In the genomic region with DNA sequence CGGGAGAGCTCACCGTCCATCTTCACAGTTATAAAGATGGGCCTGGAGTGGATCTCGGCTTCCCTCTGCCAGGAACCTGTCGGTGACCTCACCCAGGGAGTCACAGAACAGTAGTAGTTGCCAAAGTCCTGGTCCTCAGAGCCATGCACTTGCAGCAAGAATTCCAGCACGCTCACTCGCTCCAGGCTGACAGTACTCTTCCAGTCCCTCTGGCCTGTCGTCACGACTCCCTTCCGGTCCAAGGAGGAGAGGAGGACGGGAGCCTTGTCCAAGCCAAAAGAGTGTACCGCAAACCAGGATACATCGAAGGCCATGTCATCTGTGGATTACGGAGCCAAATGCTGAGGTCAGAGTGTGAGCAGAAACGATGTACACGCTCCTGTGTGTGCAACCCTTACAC, we compare ENCODE assay signal across 11 mouse cellular contexts. TPM values are rescaled to one million over a fixed set of nuclear protein-coding genes. Genes with fewer than 3 reads are reported as not detected.
A peak's percentile ranks its signal among the peaks of the same experiment; 100 is the strongest.
DNase-seq lines count a peak whose midpoint lies in the region; ATAC-seq and TF ChIP-seq lines count a peak whose summit lies in the region.
"Had no signal": no experiment of that assay in that cellular context is flagged by ENCODE, and none has a peak within 500 bp of the region (broad histone marks: within the 10 kb centered on the region; RNA-seq: fewer than 3 reads in every experiment).

No protein-coding gene starts in this region.

- 0 out of 2 replicates have a peak, but pooled peaks cover 4% of the 10 kb centered on the region for H3K4me1 ChIP-seq in stomach, embryonic 15.5 days
- H3K4me1 ChIP-seq in stomach, postnatal 0 days (replicated peaks; ENCODE audit: control insufficient read depth, insufficient read depth) = no peaks in the 10 kb centered on the region
- peaks cover 26% of the 10 kb centered on the region for H3K4me1 ChIP-seq in heart, embryonic 13.5 days

- no peak for TF ChIP-seq CTCF in stomach, postnatal 0 days (IDR thresholded peaks at IDR 0.05; ENCODE audit: low read depth)

- ATAC-seq in stomach, embryonic 15.5 days (ENCODE audit: insufficient read depth, low FRiP score, low read depth) = no peak
- no peak for ATAC-seq in stomach, postnatal 0 days (ENCODE audit: low FRiP score, low TSS enrichment)
- ATAC-seq in heart, embryonic 13.5 days (ENCODE audit: extremely low read depth, insufficient number of reproducible peaks, low FRiP score, low TSS enrichment) = no peak

- DNase-seq in adrenal gland, adult (ENCODE audit: inconsistent age in 2 of 2, low spot score in 1 of 2) = peak; percentile 29 to 69
- DNase-seq in adrenal gland, adult 8-10 months = no peak
- no peak for DNase-seq in stomach, postnatal 0 days (ENCODE audit: low spot score)
- DNase-seq in ovary, postnatal 36 days (ENCODE audit: low spot score) = peak; percentile 29
- no peak for DNase-seq in layer of hippocampus, postnatal 14 days (ENCODE audit: low spot score in 2 of 2)
- no peak for DNase-seq in spleen, adult 12 weeks (ENCODE audit: low spot score)
- DNase-seq: lung, postnatal 36 days had no signal

- H3K27ac ChIP-seq in stomach, embryonic 15.5 days = peak overlapping the region; percentile 5; the same call in 1 of the 2 replicates
- H3K27ac ChIP-seq in stomach, postnatal 0 days (replicated peaks) = no peak overlapping the region; the same call in 1 of the 2 replicates
- peak overlapping the region; percentile 48; the same call in 1 of the 2 replicates for H3K27ac ChIP-seq in heart, embryonic 13.5 days (replicated peaks)
- H3K27ac ChIP-seq: kidney, postnatal 0 days; liver, embryonic 14.5 days had no signal

- H3K9ac ChIP-seq in stomach, embryonic 15.5 days = no peak overlapping the region
- H3K9ac ChIP-seq in stomach, postnatal 0 days (ENCODE audit: low read length) = no peak overlapping the region
- H3K9ac ChIP-seq in heart, embryonic 13.5 days = no peak overlapping the region
- H3K9ac ChIP-seq: liver, embryonic 14.5 days had no signal

- no peak for TF ChIP-seq EP300 in stomach, postnatal 0 days (optimal IDR thresholded peaks at IDR 0.05)

- no peaks in the 10 kb centered on the region for H3K27me3 ChIP-seq in stomach, embryonic 15.5 days (replicated peaks)
- H3K27me3 ChIP-seq in stomach, postnatal 0 days (ENCODE audit: control insufficient read depth, insufficient read depth, low read length) = no peaks in the 10 kb centered on the region
- no peaks in the 10 kb centered on the region for H3K27me3 ChIP-seq in heart, embryonic 13.5 days (replicated peaks)

- H3K9me3 ChIP-seq in stomach, embryonic 15.5 days = no peaks in the 10 kb centered on the region
- H3K9me3 ChIP-seq in stomach, postnatal 0 days (ENCODE audit: control insufficient read depth, low read length) = no peaks in the 10 kb centered on the region
- H3K9me3 ChIP-seq in heart, embryonic 13.5 days = no peaks in the 10 kb centered on the region

- 87% methylated on average over 15 of the region's 15 CpGs for WGBS in stomach, embryonic 15.5 days
- 91% methylated on average over 15 of the region's 15 CpGs for WGBS in stomach, postnatal 0 days
- 71% methylated on average over 15 of the region's 15 CpGs for WGBS in heart, embryonic 13.5 days

- H3K36me3 ChIP-seq in stomach, embryonic 15.5 days = peaks cover 3% of the 10 kb centered on the region; the same call in 1 of the 2 replicates
- H3K36me3 ChIP-seq in stomach, postnatal 0 days (ENCODE audit: control insufficient read depth, insufficient read depth, low read length) = peaks cover 6% of the 10 kb centered on the region; the same call in 1 of the 2 replicates
- H3K36me3 ChIP-seq in heart, embryonic 13.5 days = peaks cover 69% of the 10 kb centered on the region

- H3K4me3 ChIP-seq in stomach, embryonic 15.5 days (replicated peaks) = no peak overlapping the region
- no peak overlapping the region for H3K4me3 ChIP-seq in stomach, postnatal 0 days (ENCODE audit: low read depth, low read length)
- H3K4me3 ChIP-seq in heart, embryonic 13.5 days = no peak overlapping the region

- H3K4me2 ChIP-seq in stomach, embryonic 15.5 days = no peak overlapping the region
- no peak overlapping the region for H3K4me2 ChIP-seq in stomach, postnatal 0 days (replicated peaks; ENCODE audit: low read depth)
- no peak overlapping the region for H3K4me2 ChIP-seq in heart, embryonic 13.5 days

RNA-seq across cellular contexts. Expression of a gene that starts 16.1 kb away (rescaled TPM):
- under 1 TPM; 0.19 to 0.46 (median 0.34) TPM for total RNA-seq in adrenal gland, adult 8-10 months (2022)
- polyA plus RNA-seq in stomach, embryonic 15.5 days (2015; fragmentation: Nextera tagmentation; extraction: Ambion mirVana) = 0.14 and 0.26 TPM in 2 replicates
- 0.06 and 0.11 TPM in 2 replicates for polyA plus RNA-seq in stomach, postnatal 0 days (2015; fragmentation: Nextera tagmentation; extraction: Ambion mirVana)
- 0.37 and 0.47 TPM in 2 replicates for polyA plus RNA-seq in heart, embryonic 13.5 days (2015; fragmentation: Nextera tagmentation; extraction: Ambion mirVana)
- under 1 TPM; 0.32 to 0.52 TPM for total RNA-seq in layer of hippocampus, postnatal 14 days (2021)
- polyA plus RNA-seq: kidney, postnatal 0 days had no signal

Comparison
In these comparisons a context has a peak if more than half of its experiments do, and no peak if none do; other contexts are left out.
1. DNase-seq: peak in adrenal gland, adult (2 of 2) and ovary, postnatal 36 days (single experiment); none in adrenal gland, adult 8-10 months (single experiment), stomach, postnatal 0 days (single experiment), layer of hippocampus, postnatal 14 days (0 of 2) and spleen, adult 12 weeks (single experiment).